Mouse (Mus musculus) liver, embryonic 13.5 days (tissue): Measurements from ENCODE around the gene Cnpy3. TPM values are rescaled to one million over a fixed set of nuclear protein-coding genes. Genes with fewer than 3 reads are reported as not detected.

Experiments used
- ATAC-seq: fragments of 200-750 bp; cut with Nextera tagmentation; 2 replicates; pipeline ENCODE4 v1.8.0; 2017; ENCODE audit warnings: low read depth, mild to moderate bottlenecking, moderate number of reproducible peaks, moderate library complexity
- DNase-seq: peaks from one replicate; pipeline ENCODE4 v3.0.0; 2022
- H3K27ac ChIP-seq: fragments of 300-500 bp; sonication (generic); 2 replicates; pipeline ENCODE4 v1.5.1; 2015; ENCODE audit warnings: moderate library complexity, mild to moderate bottlenecking, inconsistent platforms
- H3K27me3 ChIP-seq: fragments of 300-500 bp; sonication (generic); 2 replicates; pipeline ENCODE4 v1.6.1; 2015; ENCODE audit warnings: mild to moderate bottlenecking, inconsistent platforms
- H3K36me3 ChIP-seq: fragments of 300-500 bp; sonication (generic); 2 replicates; pipeline ENCODE4 v1.6.1; 2015; ENCODE audit warnings: mild to moderate bottlenecking, inconsistent platforms
- H3K4me1 ChIP-seq: fragments of 300-500 bp; sonication (generic); replicated peaks from 2 replicates; pipeline ENCODE4 v1.6.1; 2015; ENCODE audit warnings: inconsistent platforms
- H3K4me2 ChIP-seq: fragments of 300-500 bp; sonication (generic); 2 replicates; pipeline ENCODE4 v1.6.1; 2015; ENCODE audit warnings: inconsistent platforms, mild to moderate bottlenecking, moderate library complexity
- H3K4me3 ChIP-seq: fragments of 300-500 bp; sonication (generic); replicated peaks from 2 replicates; pipeline ENCODE4 v1.5.1; 2015; ENCODE audit warnings: mild to moderate bottlenecking, inconsistent platforms
- H3K9ac ChIP-seq: fragments of 300-500 bp; sonication (generic); 2 replicates; pipeline ENCODE4 v1.6.1; 2015; ENCODE audit warnings: mild to moderate bottlenecking, inconsistent platforms
- H3K9me3 ChIP-seq: fragments of 300-500 bp; sonication (generic); replicated peaks from 2 replicates; pipeline ENCODE4 v1.6.1; 2016; ENCODE audit warnings: inconsistent platforms
- WGBS: fragments of 180-500 bp; shearing (Covaris S2); methylation state at CpG from one replicate; pipeline ENCODE4 v1.1.7; 2015; ENCODE audit not compliant: insufficient replicate concordance; 5-methylcytosine and 5-hydroxymethylcytosine counted together
- polyA plus RNA-seq: library from polyadenylated mRNA; unstranded; fragments of >200 nt; fragmentation: Nextera tagmentation; extraction: Ambion mirVana; gene quantifications from 2 replicates; pipeline ENCODE4 v1.2.1, GENCODE M21; 2015

Gene Cnpy3
- polyA plus RNA-seq, 1 experiment from 2014 or later: 30.9 TPM

GRCm38 (mm10) chr17:46763544-46763943 is 11.5 kb upstream of the Cnpy3 start, which contains the start of gene Ptcra:
Gene Ptcra, minus strand, starts transcription at chr17:46763712.
- H3K9me3 ChIP-seq: no peaks in the 10 kb centered on the region
- ATAC-seq: no peak

GRCm38 (mm10) chr17:46758753-46759152 is 6.7 kb upstream of the Cnpy3 start:
- no peak for ATAC-seq
- Histone ChIP-seq H3K9me3 (no peaks in the 10 kb centered on the region), H3K36me3 (no peaks in the 10 kb centered on the region), H3K27ac (no peak overlapping the region), H3K4me2 (no peak overlapping the region), H3K4me1 (no peaks in the 10 kb centered on the region), H3K9ac (no peak overlapping the region), H3K4me3 (no peak overlapping the region), H3K27me3 (peaks cover 10% of the 10 kb centered on the region; the same call in 1 of the 2 replicates)
- no peak for DNase-seq
- WGBS: 65% methylated on average over 12 of the region's 12 CpGs

More at GRCm38 (mm10) chr17:46763544-46763943, 11.5 kb upstream of the Cnpy3 start, which contains the start of gene Ptcra:
- H3K4me2 ChIP-seq: no peak within 1 kb of the TSS
- H3K4me3 ChIP-seq: no peak within 1 kb of the TSS
- no peak within 1 kb of the TSS for H3K27ac ChIP-seq
- no peaks in the 10 kb centered on the region for H3K36me3 ChIP-seq
- no peak within 1 kb of the TSS for H3K9ac ChIP-seq
- H3K27me3 ChIP-seq: no peaks in the 10 kb centered on the region
- DNase-seq: no peak
- 49% methylated on average over 2 of the region's 2 CpGs for WGBS
- no peaks in the 10 kb centered on the region for H3K4me1 ChIP-seq

DNA sequence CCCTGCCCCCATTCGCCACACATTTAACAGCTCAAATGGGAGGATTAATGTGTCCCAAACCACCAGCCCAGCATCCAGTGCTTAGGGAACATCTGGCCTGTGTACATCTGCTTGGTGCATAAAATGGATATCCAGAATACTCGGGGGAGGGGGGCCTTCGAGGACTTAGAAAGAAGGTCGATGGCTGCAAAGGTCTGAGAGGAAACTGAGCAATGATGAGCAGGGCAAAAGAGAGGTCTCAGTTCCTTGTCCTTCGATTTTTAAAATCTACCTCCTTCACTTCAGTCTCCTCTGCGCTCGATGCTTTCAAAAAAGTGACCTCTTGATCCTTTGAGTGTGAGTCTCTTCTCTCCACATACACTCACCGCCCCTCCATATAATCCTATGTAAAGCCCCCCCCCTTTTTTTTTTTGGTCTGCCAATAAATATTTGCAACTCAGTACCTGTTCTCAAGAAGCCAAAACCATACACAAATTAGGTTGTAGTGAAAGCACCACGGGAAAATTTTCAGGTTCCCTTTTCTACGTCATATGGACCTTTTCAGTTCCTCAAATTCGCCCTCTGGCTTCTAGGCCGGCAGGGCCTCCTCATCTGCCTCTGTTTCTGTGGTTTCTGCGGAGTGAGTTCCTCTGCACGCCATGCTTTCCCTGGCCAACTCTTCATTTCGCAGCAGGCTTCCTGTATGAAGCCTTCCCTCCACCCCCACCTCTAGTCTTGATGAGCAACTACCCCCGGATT is 789 bp downstream of the Cnpy3 start:
- H3K27ac ChIP-seq: peak overlapping the region; percentile 87
- DNase-seq (no peak), ATAC-seq (no peak; the same call in 1 of the 2 replicates)
- peaks cover 12% of the 10 kb centered on the region for H3K36me3 ChIP-seq
- H3K4me1 ChIP-seq: peaks cover 42% of the 10 kb centered on the region
- peak overlapping the region; percentile 78 for H3K9ac ChIP-seq
- H3K27me3 ChIP-seq: 0 out of 2 replicates have a peak, but pooled peaks cover 3% of the 10 kb centered on the region
- peak overlapping the region; percentile 81 for H3K4me3 ChIP-seq
- 17% methylated on average over 16 of the region's 16 CpGs for WGBS
- H3K4me2 ChIP-seq: peak overlapping the region; percentile 85
- H3K9me3 ChIP-seq: no peaks in the 10 kb centered on the region

GRCm38 (mm10) chr17:46750580-46750979 is 1.4 kb downstream of the Cnpy3 start:
- peaks cover 18% of the 10 kb centered on the region for H3K36me3 ChIP-seq
- ATAC-seq: no peak
- peak overlapping the region; percentile 87; the same call in 1 of the 2 replicates for H3K27ac ChIP-seq

DNA sequence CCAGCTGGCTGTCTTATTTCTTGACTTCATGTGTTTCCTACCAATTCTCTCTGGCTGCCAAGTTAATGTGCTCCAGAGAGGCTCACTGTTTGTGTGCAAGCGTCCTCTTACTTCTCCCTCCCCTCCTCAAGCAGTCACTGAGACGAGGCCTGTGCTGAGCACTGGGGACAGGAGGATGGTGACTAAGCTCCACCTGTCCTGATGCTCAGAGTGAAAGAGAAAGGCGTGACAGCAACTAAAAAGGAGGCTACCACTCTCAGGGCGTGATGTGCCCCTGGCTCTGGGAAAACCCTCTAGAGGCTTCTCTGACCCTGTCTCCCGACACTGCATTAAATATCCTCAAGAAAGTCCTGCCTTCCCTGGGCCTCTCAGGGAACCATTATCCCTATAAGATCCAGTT is 2.7 kb downstream of the Cnpy3 start:
- Histone ChIP-seq H3K9ac (no peak overlapping the region), H3K4me2 (no peak overlapping the region), H3K4me3 (no peak overlapping the region), H3K9me3 (no peaks in the 10 kb centered on the region), H3K27me3 (no peaks in the 10 kb centered on the region), H3K36me3 (peaks cover 27% of the 10 kb centered on the region), H3K4me1 (peaks cover 45% of the 10 kb centered on the region), H3K27ac (no peak overlapping the region)
- 75% methylated on average over 5 of the region's 5 CpGs for WGBS
- no peak for ATAC-seq
- DNase-seq: no peak

More at GRCm38 (mm10) chr17:46750580-46750979, 1.4 kb downstream of the Cnpy3 start:
- Histone ChIP-seq H3K4me2 (peak overlapping the region; percentile 85), H3K9ac (peak overlapping the region; percentile 78), H3K27me3 (no peaks in the 10 kb centered on the region), H3K9me3 (no peaks in the 10 kb centered on the region), H3K4me1 (peaks cover 42% of the 10 kb centered on the region), H3K4me3 (peak overlapping the region; percentile 81)
- DNase-seq: no peak
- WGBS: 74% methylated on average over 4 of the region's 4 CpGs

DNA sequence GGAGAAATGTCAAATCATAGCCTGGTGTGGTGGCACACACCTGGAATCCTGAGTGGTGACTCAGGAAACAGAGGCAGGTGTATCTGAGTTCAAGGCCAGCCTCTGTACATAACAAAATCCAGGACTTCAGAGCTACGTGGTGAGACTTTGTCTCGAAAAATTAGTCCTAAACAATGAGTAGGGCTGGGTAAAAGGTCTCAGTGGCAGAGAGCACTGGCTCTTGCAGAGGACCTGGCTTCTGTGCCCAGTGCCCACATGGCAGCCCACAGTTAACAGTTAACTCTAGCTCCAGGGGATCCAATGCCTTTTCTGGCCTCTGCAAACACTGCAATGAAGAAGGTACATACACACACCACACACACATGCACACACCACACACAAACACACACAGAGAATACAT is 4.2 kb downstream of the Cnpy3 start:
- 80% methylated on average over 2 of the region's 2 CpGs for WGBS
- DNase-seq (no peak), ATAC-seq (no peak)
- H3K4me3 ChIP-seq: no peak overlapping the region
- H3K9me3 ChIP-seq: no peaks in the 10 kb centered on the region
- no peak overlapping the region for H3K27ac ChIP-seq
- peaks cover 42% of the 10 kb centered on the region for H3K36me3 ChIP-seq
- peaks cover 44% of the 10 kb centered on the region for H3K4me1 ChIP-seq
- no peaks in the 10 kb centered on the region for H3K27me3 ChIP-seq
- no peak overlapping the region for H3K9ac ChIP-seq
- no peak overlapping the region for H3K4me2 ChIP-seq

- DNase-seq: no peak
Measured at GRCm38 (mm10) chr17:46747234-46747633, 4.8 kb downstream of the Cnpy3 start.

DNA sequence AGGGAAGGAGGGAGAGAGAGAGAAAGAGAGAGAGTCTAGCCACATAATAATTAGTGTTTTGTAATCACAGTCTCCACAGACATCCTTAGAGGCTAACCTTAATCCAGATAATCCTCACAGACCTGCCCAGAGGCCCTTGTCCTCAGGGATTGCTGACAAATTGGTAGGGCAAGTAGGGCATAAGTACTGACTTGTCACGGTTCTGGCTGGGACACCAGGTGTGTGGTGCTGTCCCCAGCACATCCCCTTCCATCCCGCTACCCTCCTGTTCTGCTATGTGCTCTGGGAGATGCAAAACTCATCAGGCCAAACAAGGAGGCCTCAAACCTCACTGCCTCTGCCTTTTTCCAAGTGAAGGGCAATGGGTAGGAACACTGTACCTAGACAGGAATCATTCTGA is 6.5 kb downstream of the Cnpy3 start:
- DNase-seq: no peak
- H3K27me3 ChIP-seq: no peaks in the 10 kb centered on the region
- WGBS: 85% methylated on average over 2 of the region's 2 CpGs
- no peaks in the 10 kb centered on the region for H3K9me3 ChIP-seq
- peaks cover 52% of the 10 kb centered on the region for H3K36me3 ChIP-seq
- no peak overlapping the region for H3K4me2 ChIP-seq
- H3K27ac ChIP-seq: no peak overlapping the region
- H3K4me1 ChIP-seq: peaks cover 35% of the 10 kb centered on the region
- no peak for ATAC-seq
- H3K4me3 ChIP-seq: no peak overlapping the region
- no peak overlapping the region for H3K9ac ChIP-seq

More at GRCm38 (mm10) chr17:46747234-46747633, 4.8 kb downstream of the Cnpy3 start:
- peaks cover 45% of the 10 kb centered on the region for H3K36me3 ChIP-seq
- H3K9ac ChIP-seq: no peak overlapping the region; the same call in 1 of the 2 replicates
- no peak overlapping the region for H3K27ac ChIP-seq
- no peak overlapping the region for H3K4me3 ChIP-seq
- H3K9me3 ChIP-seq: no peaks in the 10 kb centered on the region
- WGBS: 71% methylated on average over 8 of the region's 8 CpGs
- no peaks in the 10 kb centered on the region for H3K27me3 ChIP-seq
- H3K4me1 ChIP-seq: peaks cover 38% of the 10 kb centered on the region
- H3K4me2 ChIP-seq: no peak overlapping the region
- no peak for ATAC-seq

DNA sequence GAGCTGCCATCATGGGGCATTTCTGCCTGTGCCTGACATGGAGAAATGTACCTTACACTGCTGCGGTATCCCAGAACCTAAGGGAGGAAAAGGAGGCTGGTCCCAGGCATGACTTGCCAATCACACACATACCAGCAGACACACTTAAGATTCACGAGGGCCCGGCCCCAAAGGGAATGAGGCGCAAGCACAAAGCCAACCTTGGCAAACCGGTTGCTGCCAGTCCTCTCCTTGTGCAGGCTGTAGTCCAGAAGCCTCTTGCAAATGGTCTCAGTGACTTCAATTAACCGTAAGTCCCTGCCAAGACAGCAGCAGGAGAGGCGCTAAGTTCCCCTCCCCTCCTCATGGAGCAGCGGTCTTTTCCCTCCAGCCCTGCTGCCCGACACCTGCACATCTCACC is 9.0 kb downstream of the Cnpy3 start:
- no peak for ATAC-seq
- H3K4me3 ChIP-seq: no peak overlapping the region
- DNase-seq: no peak
- H3K9me3 ChIP-seq: no peaks in the 10 kb centered on the region
- no peak overlapping the region for H3K9ac ChIP-seq
- H3K27me3 ChIP-seq: no peaks in the 10 kb centered on the region
- H3K36me3 ChIP-seq: peaks cover 61% of the 10 kb centered on the region
- peaks cover 21% of the 10 kb centered on the region for H3K4me1 ChIP-seq
- WGBS: 85% methylated on average over 9 of the region's 9 CpGs
- H3K27ac ChIP-seq: no peak overlapping the region
- no peak overlapping the region for H3K4me2 ChIP-seq

DNA sequence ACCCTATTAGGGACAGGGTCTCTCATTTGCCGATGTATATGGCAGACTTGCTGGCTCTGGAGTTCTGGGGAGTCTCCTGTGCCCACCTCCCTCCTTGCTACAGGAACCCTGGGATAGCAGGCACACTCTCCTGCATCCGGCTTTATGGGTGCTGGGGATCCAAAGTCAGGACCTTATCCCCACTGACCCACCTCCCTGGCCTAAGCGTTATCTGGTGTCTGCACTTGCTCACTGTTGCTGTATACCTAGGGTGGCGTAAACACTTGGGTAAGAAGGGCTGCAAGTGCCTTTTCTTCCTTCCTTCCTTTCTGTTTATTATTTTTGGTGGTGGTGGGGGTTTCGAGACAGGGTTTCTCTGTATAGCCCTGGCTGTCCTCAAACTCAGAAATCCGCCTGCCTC is 10.7 kb downstream of the Cnpy3 start:
- Histone ChIP-seq H3K4me2 (peak overlapping the region; percentile 23), H3K4me3 (no peak overlapping the region), H3K36me3 (peaks cover 58% of the 10 kb centered on the region), H3K27me3 (no peaks in the 10 kb centered on the region), H3K4me1 (peaks cover 14% of the 10 kb centered on the region), H3K27ac (peak overlapping the region; percentile 58), H3K9ac (no peak overlapping the region; the same call in 1 of the 2 replicates), H3K9me3 (no peaks in the 10 kb centered on the region)
- ATAC-seq: peak; percentile 80
- no peak for DNase-seq
- WGBS: 67% methylated on average over 6 of the region's 6 CpGs

DNA sequence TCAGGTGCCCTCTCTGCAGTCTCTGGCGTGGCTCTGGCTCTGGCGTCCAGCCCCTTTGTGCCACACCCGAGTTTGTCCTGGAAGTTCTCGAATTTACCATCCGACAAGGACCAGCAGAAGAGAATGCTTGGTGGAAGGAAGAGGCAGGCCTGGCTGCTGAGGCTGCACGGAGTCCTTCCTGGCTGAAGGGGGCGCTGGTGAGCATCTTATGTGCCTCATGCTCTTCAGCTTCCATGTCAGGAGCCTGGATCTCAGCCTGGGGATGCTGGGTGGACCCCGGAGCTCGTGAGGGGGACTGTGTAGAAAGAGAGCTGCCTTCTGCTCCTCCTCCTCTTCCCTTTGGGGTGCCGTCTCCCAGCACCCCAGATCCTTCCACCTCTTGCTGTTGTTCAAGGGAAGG is 15.9 kb downstream of the Cnpy3 start:
- ATAC-seq (0 out of 2 replicates have a peak, but pooled peaks have one; percentile 6), DNase-seq (no peak)
- H3K27me3 ChIP-seq: no peaks in the 10 kb centered on the region
- no peak overlapping the region for H3K9ac ChIP-seq
- no peaks in the 10 kb centered on the region for H3K9me3 ChIP-seq
- H3K4me1 ChIP-seq: peaks cover 17% of the 10 kb centered on the region
- 56% methylated on average over 10 of the region's 10 CpGs for WGBS
- peaks cover 35% of the 10 kb centered on the region for H3K36me3 ChIP-seq
- H3K27ac ChIP-seq: peak overlapping the region; percentile 50
- H3K4me2 ChIP-seq: no peak overlapping the region
- H3K4me3 ChIP-seq: no peak overlapping the region

DNA sequence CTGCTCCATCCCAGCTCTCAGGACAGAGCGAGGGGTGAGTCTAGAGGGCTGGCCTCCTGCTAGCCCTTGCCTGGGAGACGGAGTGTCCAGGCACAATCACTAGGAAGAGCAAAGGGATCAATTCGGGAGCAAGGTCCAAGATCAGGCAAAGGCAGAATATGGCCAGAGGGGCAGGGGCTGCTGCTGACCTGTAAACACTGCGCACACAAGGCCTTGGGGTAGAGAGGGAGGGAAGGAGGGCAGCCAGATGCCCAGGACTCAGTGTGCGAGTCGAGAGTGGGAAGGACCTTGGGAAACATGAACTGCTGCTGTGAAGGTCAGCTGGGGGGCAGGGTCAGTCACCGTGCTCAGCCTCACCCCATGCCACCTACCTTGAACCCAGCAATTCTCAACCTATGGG is 16.7 kb downstream of the Cnpy3 start:
- H3K9ac ChIP-seq: no peak overlapping the region
- WGBS: 66% methylated on average over 7 of the region's 7 CpGs
- H3K4me1 ChIP-seq: peaks cover 15% of the 10 kb centered on the region

More for the DNA sequence above, 16.7 kb downstream of the Cnpy3 start:
- Histone ChIP-seq H3K27ac (peak overlapping the region; percentile 50), H3K4me3 (no peak overlapping the region), H3K36me3 (peaks cover 33% of the 10 kb centered on the region), H3K27me3 (no peaks in the 10 kb centered on the region), H3K4me2 (no peak overlapping the region), H3K9me3 (no peaks in the 10 kb centered on the region)
- ATAC-seq: peak; percentile 65
- DNase-seq: no peak
